19 mouse cellular contexts compared by ENCODE assay signal in genomic region chr7:49677166-49677565, GRCm38 (mm10). TPM values are rescaled to one million over a fixed set of nuclear protein-coding genes. Genes with fewer than 3 reads are reported as not detected.
DNase-seq lines count a peak whose midpoint lies in the region; ATAC-seq and TF ChIP-seq lines count a peak whose summit lies in the region.
"Had no signal": no experiment of that assay in that cellular context is flagged by ENCODE, and none has a peak within 500 bp of the region (broad histone marks: within the 10 kb centered on the region; RNA-seq: fewer than 3 reads in every experiment).

No protein-coding gene starts in this region.

- H3K4me2 ChIP-seq in heart, embryonic 12.5 days = no peak overlapping the region
- H3K4me2 ChIP-seq in midbrain, embryonic 11.5 days = peak overlapping the region; percentile 20
- H3K4me2 ChIP-seq in midbrain, embryonic 16.5 days (ENCODE audit: low read length) = no peak overlapping the region
- H3K4me2 ChIP-seq in limb, embryonic 13.5 days (replicated peaks) = 0 out of 2 replicates have a peak overlapping the region, but pooled peaks have one; percentile 11
- H3K4me2 ChIP-seq: limb, embryonic 15.5 days had no signal

- DNase-seq in heart, adult 11 months = peak; percentile 76
- DNase-seq in midbrain, embryonic 11.5 days (ENCODE audit: low spot score, missing footprints) = peak; percentile 94
- DNase-seq in brain, embryonic 14.5 days (ENCODE audit: low read depth) = peak; percentile 64
- no peak for DNase-seq in left cerebral cortex, adult 9 months (ENCODE audit: low spot score in 2 of 2)
- no peak for DNase-seq in right cerebral cortex, postnatal 36 days (ENCODE audit: low spot score in 2 of 2)
- DNase-seq: adrenal gland, postnatal 25 days; cerebellum, adult 9-10 months; gastrocnemius, adult 2 months; heart, adult 2 months; heart, postnatal 10 days; kidney, adult 9 months; lung, adult 2 months; right cerebral cortex, postnatal 4 days had no signal

- TF ChIP-seq POLR2A in brain, embryonic 14.5 days (IDR thresholded peaks at IDR 0.05; ENCODE audit: borderline replicate concordance, extremely low read depth, insufficient read depth, insufficient read length, poor library complexity, severe bottlenecking) = no peak

- H3K9ac ChIP-seq in heart, embryonic 12.5 days = no peak overlapping the region
- H3K9ac ChIP-seq in midbrain, embryonic 11.5 days (ENCODE audit: low read length) = 0 out of 2 replicates have a peak overlapping the region, but pooled peaks have one; percentile 11
- no peak overlapping the region for H3K9ac ChIP-seq in midbrain, embryonic 16.5 days (ENCODE audit: low read depth, low read length)
- H3K9ac ChIP-seq in limb, embryonic 13.5 days = no peak overlapping the region
- H3K9ac ChIP-seq: limb, embryonic 15.5 days had no signal

- no peak for ATAC-seq in heart, embryonic 12.5 days (ENCODE audit: insufficient number of reproducible peaks, low FRiP score)
- ATAC-seq in midbrain, embryonic 11.5 days (ENCODE audit: low FRiP score) = peak; percentile 74
- no peak for ATAC-seq in midbrain, embryonic 16.5 days
- ATAC-seq in limb, embryonic 13.5 days (ENCODE audit: low FRiP score, low read depth) = no peak

- 4% methylated on average over 9 of the region's 9 CpGs for WGBS in heart, embryonic 12.5 days
- WGBS in midbrain, embryonic 11.5 days = under 1% methylated on average over 9 of the region's 9 CpGs
- WGBS in midbrain, embryonic 16.5 days = 5% methylated on average over 9 of the region's 9 CpGs
- 1% methylated on average over 9 of the region's 9 CpGs for WGBS in limb, embryonic 13.5 days

- H3K36me3 ChIP-seq in heart, embryonic 12.5 days = no peaks in the 10 kb centered on the region
- no peaks in the 10 kb centered on the region for H3K36me3 ChIP-seq in midbrain, embryonic 11.5 days (ENCODE audit: control insufficient read depth, insufficient read depth, low read length)
- H3K36me3 ChIP-seq in midbrain, embryonic 16.5 days (ENCODE audit: control insufficient read depth, insufficient read depth, low read length) = no peaks in the 10 kb centered on the region
- H3K36me3 ChIP-seq in limb, embryonic 13.5 days = no peaks in the 10 kb centered on the region
- H3K36me3 ChIP-seq: limb, embryonic 15.5 days had no signal

- TF ChIP-seq CTCF in brain, embryonic 14.5 days (IDR thresholded peaks at IDR 0.05; ENCODE audit: borderline replicate concordance, extremely low read depth, insufficient read depth, insufficient read length) = no peak

- peaks cover 5% of the 10 kb centered on the region; the same call in 1 of the 2 replicates for H3K4me1 ChIP-seq in heart, embryonic 12.5 days (replicated peaks)
- peaks cover 32% of the 10 kb centered on the region for H3K4me1 ChIP-seq in midbrain, embryonic 11.5 days (ENCODE audit: control insufficient read depth, insufficient read depth, low read length)
- H3K4me1 ChIP-seq in midbrain, embryonic 16.5 days (ENCODE audit: control insufficient read depth, insufficient read depth, low read length) = no peaks in the 10 kb centered on the region
- H3K4me1 ChIP-seq in limb, embryonic 13.5 days = peaks cover 8% of the 10 kb centered on the region; the same call in 1 of the 2 replicates

- no peak overlapping the region for H3K27ac ChIP-seq in heart, embryonic 12.5 days (ENCODE audit: poor library complexity, severe bottlenecking)
- H3K27ac ChIP-seq in midbrain, embryonic 11.5 days (ENCODE audit: low read depth, low read length) = peak overlapping the region; percentile 61
- no peak overlapping the region for H3K27ac ChIP-seq in midbrain, embryonic 16.5 days (ENCODE audit: low read length)
- no peak overlapping the region for H3K27ac ChIP-seq in limb, embryonic 13.5 days
- H3K27ac ChIP-seq: gastrocnemius, adult 2 months; heart, adult 2 months; left cerebral cortex, adult 2 months; limb, embryonic 15.5 days had no signal

- peaks cover 64% of the 10 kb centered on the region for H3K27me3 ChIP-seq in heart, embryonic 12.5 days (replicated peaks)
- H3K27me3 ChIP-seq in midbrain, embryonic 11.5 days (ENCODE audit: control insufficient read depth, insufficient read depth, low read length) = peaks cover 45% of the 10 kb centered on the region
- peaks cover 37% of the 10 kb centered on the region for H3K27me3 ChIP-seq in midbrain, embryonic 16.5 days (ENCODE audit: control insufficient read depth, insufficient read depth, low read depth, low read length)
- H3K27me3 ChIP-seq in limb, embryonic 13.5 days = peaks cover 67% of the 10 kb centered on the region

- no peak overlapping the region for H3K4me3 ChIP-seq in heart, embryonic 12.5 days
- no peak overlapping the region for H3K4me3 ChIP-seq in midbrain, embryonic 11.5 days (ENCODE audit: low read depth, low read length)
- H3K4me3 ChIP-seq in midbrain, embryonic 16.5 days (ENCODE audit: low read depth, low read length) = no peak overlapping the region
- H3K4me3 ChIP-seq in limb, embryonic 13.5 days = no peak overlapping the region
- H3K4me3 ChIP-seq: gastrocnemius, adult 2 months; heart, adult 2 months; left cerebral cortex, adult 2 months; limb, embryonic 15.5 days had no signal

- H3K9me3 ChIP-seq in heart, embryonic 12.5 days (replicated peaks) = no peaks in the 10 kb centered on the region; the same call in 1 of the 2 replicates
- no peaks in the 10 kb centered on the region for H3K9me3 ChIP-seq in midbrain, embryonic 11.5 days (ENCODE audit: control insufficient read depth, low read length)
- H3K9me3 ChIP-seq in midbrain, embryonic 16.5 days (replicated peaks; ENCODE audit: control insufficient read depth, low read length, poor library complexity, severe bottlenecking) = no peaks in the 10 kb centered on the region
- H3K9me3 ChIP-seq in limb, embryonic 13.5 days = no peaks in the 10 kb centered on the region
- H3K9me3 ChIP-seq: limb, embryonic 15.5 days had no signal

RNA-seq across cellular contexts. Expression of gene Dbx1, which starts 40.5 kb away (rescaled TPM):
- 0.20 TPM in 1 of 2 replicates, not detected in the other for polyA plus RNA-seq in heart, embryonic 12.5 days (2016; fragmentation: Nextera tagmentation; extraction: Ambion mirVana)
- 168 and 182 TPM in 2 replicates for polyA plus RNA-seq in midbrain, embryonic 11.5 days (2014; fragmentation: Nextera tagmentation; extraction: Ambion mirVana)
- polyA plus RNA-seq in midbrain, embryonic 16.5 days (2015; fragmentation: Nextera tagmentation; extraction: Ambion mirVana) = 13.4 and 18.5 TPM in 2 replicates
- 9.6 and 14.1 TPM in 2 replicates for polyA plus RNA-seq in brain, embryonic 14.5 days (2012; rRNA removed)
- polyA plus RNA-seq in limb, embryonic 13.5 days (2015; fragmentation: Nextera tagmentation; extraction: Ambion mirVana) = 1.9 and 2.4 TPM in 2 replicates
- polyA plus RNA-seq: C2C12; heart, adult 2 months; lung, adult 2 months had no signal

Comparison
In these comparisons a context has a peak if more than half of its experiments do, and no peak if none do; other contexts are left out.
1. H3K4me2 ChIP-seq: peak in midbrain, embryonic 11.5 days (single experiment) and limb, embryonic 13.5 days (single experiment); none in heart, embryonic 12.5 days (single experiment) and midbrain, embryonic 16.5 days (single experiment).
2. DNase-seq: peak in heart, adult 11 months (single experiment), midbrain, embryonic 11.5 days (single experiment) and brain, embryonic 14.5 days (single experiment); none in left cerebral cortex, adult 9 months (0 of 2) and right cerebral cortex, postnatal 36 days (0 of 2).